Mouse (Mus musculus) skeletal muscle tissue, adult 2 months (tissue): ENCODE measurements around the gene 4930432K21Rik.

ENCODE experiments used
- DNase-seq: peaks from one replicate; pipeline ENCODE4 v3.0.0-alpha.2; 2012; ENCODE audit warnings: low read depth, low spot score

Gene 4930432K21Rik

GRCm38 (mm10) chr8:84208381-84209380, 60.9 kb downstream of the 4930432K21Rik start:
- no peak for DNase-seq

DNA sequence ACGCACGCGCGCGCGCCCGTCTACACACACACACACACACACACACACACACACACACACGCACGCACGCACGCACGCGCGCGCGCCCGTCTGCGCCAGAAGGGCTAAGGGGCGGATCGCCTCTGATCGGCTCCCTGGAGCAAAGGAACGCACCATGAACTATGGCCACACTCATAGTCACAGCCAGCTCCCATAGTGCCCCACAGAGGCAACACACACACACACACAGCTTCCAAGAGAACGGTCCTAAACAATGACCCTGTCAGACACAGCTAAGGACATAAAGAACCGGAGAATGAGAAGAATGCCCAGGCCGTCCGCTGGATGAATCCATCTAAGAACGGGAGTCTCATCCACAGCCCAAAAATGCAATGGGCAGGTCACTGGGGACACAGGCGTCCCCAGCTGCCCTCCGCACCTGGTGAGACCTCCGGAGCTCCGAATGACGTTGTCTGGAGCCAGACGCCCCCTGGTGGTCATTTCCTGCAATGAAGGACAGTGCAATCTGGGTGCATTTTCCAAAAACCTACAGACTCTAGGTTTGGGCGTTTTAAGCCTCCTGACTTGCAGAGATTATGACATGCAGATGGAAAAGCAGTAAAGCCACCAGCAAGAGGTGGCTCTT, 62.5 kb downstream of the 4930432K21Rik start:
- no peak for DNase-seq

DNA sequence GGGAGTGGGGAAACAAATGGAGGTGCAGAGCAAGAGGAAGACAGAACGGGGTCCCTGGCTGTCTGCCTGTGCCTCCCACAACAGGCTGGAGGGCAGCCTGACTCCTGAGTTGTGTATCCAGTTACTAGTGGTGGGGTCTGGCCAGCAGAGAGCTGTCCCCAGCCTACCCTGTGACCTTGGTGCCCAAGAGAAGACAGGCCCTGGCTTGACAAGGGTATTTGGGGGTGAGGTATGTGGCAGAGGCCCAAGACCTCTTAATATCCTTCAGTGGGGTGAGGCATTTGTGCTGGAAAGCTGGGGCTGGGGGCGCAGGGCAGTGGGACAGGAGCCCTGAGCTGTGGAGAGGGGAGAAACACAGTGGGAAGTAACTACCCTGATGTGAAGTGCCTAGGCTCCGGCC, 63.4 kb downstream of the 4930432K21Rik start:
- no peak for DNase-seq

GRCm38 (mm10) chr8:84211881-84212563, 64.2 kb downstream of the 4930432K21Rik start:
- no peak for DNase-seq

DNA sequence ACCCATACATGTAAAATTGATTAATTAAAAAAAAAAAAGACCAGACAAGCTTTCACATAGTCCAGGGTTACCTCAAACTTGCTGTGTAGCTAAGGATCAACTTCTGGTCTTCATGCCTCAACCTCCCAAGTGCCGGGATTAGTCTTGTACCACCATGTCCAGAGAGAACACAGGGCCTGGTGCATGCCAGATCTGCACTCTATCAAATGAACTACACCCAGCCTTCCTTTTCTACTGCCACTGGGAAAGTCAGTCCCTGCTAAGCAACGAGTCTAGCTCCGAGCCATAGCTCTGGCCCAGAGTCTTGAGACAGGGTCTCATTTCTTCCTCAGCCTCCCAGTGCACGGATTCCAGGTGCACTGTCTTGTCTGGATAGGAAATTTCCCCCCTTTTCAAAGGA, 65.5 kb downstream of the 4930432K21Rik start:
- no peak for DNase-seq

DNA sequence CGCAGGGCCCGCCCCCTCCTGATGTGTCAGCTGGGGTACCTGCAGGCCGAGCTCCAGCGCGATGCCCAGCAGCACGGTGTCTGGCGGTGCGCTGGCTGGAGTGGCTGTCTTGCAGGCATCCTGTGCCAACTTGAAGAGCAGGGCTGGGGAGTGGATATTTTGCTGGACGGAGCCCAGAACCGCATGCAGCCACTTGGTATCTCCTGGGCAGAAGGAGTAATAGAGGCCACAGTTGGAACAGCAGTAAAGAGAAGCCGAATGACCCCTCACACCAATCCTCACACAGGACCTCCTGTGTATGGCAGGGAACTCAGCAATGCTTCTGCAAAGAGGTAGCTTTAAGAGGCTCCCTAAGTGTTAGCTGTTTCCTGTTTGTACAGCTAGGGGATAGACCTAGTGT, 69.4 kb downstream of the 4930432K21Rik start:
- DNase-seq = no peak

GRCm38 (mm10) chr8:84218143-84218542, 70.3 kb downstream of the 4930432K21Rik start:
- DNase-seq = no peak

GRCm38 (mm10) chr8:84220105-84220504, 72.3 kb downstream of the 4930432K21Rik start:
- no peak for DNase-seq
